Mouse (Mus musculus) megakaryocyte progenitor cell, adult 5-6 weeks (primary cell): Measurements from ENCODE around the gene Scamp2. TPM values are rescaled to one million over a fixed set of nuclear protein-coding genes. Genes with fewer than 3 reads are reported as not detected.

Experiments
- ATAC-seq: replicated peaks from 2 replicates; pipeline ENCODE4 v1.8.0; 2016; ENCODE audit warnings: mild to moderate bottlenecking, moderate TSS enrichment, inconsistent platforms; ENCODE audit not compliant: poor library complexity
- total RNA-seq, 2 experiments: library from RNA; stranded (forward) in 1 of 2; stranded (reverse) in 1 of 2; fragments of 157-497, 149-512 nt in 1 of 2; fragments of 200-1000 nt in 1 of 2; gene quantifications; 2 replicates each; pipeline versions ENCODE4 v1.2.3 to v1.2.4; 2015 to 2017

Gene Scamp2
- 71.1 and 73.2 TPM in 2 replicates for total RNA-seq (2015)
- total RNA-seq (2017), result 26.2 and 28.2 TPM in 2 replicates

DNA sequence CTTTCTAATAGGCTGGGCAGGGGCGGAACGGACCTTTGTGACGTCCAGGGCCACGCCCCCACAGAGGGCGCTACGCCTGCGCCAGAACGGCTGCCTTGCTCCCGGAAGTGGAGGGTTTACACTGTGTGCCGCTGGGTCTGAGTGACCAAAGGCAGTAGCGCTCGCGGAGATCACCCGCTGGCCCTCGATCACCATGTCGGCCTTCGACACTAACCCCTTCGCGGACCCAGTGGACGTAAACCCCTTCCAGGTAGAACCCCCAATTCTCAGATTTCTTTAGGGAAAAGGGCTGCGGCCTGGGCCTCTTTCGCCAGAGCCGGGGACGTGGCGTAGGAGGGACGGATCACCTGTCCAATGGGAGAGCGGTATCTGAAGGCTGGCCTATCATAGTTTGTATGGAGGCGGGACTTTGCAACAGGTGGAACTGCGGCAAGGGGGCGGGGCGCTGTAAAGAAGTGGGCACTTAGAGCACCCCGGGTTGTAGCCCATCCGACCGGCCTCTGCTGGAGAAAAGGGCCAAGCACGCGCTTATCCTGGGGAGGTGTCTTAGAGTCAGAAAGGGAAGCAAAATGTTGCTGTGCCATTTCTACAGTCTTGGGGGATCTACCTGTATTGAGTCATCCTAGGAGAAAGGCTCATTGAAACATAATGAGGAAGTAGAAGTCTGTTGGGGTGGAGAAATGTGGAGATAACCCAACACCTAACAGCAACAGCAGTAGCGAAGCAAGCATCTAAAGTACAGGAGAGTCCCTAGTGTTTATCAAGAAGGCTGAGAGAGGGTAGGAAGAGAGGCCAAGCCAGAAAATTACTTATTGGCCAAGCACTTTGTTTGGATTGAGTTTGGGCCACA, at the start of gene Scamp2:
Scamp2 (plus strand) TSS at position 83 of the 850 bp plus-strand sequence.
- peak; percentile 89 for ATAC-seq

DNA sequence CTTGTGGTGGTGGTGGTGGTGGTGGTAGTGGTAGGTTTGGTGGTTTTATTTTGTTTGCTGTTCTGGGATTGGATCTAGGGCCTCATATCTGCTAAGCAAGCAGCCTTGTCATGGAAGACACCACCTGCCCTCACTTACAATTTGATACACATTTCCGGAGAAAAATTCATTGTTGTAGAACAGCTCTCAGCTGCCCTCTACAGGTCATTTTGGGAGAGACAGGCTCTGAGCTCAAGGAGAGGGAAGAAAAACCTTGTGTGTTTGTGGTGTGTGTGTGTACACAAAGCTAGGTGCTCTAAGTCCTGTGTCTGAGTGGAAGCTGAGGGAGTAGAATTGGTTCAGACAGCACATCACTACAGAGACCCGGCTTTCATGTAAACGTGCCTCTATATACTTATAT, 43.6 kb upstream of the Scamp2 start:
- ATAC-seq, result peak; percentile 63

DNA sequence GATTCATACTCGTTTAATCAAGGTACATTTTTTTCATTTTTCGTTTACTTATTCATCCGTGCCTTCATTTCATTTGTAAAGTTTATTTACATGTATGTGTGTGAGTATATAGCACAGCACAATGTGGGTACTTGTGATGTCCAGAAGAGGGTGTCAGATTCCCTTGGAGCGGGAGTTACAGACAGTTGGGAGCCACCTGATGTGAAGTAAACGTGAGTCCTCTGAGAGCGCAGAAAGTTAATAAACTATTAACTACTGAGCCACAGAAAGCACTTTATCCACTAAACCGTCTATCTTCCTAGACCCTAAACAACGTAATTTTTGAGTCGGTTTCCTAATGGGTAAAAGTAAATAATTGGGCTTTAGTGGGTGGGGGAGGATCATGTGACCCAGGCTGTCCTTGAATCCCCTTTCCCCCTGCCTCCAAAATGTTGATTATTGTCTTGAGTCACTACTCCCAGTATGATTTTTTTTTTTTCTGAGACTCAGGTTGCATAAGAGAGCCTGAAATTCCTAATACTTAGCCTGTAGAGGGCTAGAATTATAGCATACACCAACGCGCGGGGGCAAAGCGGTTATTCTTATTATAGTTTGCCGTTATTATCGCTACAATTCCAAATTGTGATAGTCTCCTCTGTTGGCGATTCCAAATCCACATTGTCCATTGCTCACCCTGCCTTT, 40.2 kb upstream of the Scamp2 start:
- no peak for ATAC-seq

DNA sequence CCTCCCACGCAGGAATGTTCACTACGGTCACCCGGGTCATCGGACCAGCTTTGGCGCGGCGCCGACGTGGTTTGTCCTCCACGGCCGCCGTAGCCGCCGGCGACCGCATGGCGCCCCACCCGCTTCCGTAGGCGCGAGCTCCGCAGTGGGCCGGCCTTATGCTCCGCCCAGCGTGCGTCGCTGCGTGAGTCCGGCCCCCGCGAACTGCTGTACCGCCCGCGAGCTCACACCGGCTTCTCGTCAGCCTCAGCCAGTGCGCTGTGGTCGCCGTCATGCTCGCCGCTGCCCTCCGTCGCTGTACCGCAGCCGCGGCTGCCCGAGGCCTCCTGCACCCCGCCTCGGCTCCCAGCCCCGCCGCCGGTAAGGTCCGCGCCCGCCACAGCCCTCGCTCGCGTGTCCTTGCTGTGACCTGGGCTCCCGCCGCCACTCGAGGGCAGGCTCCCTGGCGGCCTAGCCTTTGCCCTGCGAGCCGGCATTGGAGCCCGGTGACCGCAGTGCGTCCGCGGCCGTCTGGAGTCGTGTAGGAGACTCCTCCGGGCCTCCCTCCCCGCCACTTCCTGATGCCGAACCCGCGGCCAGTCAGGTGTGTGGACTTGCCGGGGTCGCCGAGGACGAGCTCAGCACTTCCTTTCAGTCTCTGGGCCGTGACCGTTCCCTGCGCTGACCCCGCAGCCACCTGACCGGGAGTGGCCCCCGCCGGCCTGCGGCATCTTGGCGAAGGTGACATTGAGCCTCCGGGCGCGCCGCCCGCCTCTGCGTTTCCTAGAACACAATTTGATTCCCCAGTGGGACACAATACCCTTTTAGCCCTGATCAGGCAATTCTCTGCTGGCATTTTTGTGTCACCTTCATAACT, 39.5 kb upstream of the Scamp2 start, which contains the start of gene Cox5a:
Cox5a (plus strand) TSS at position 219 of the 856 bp plus-strand sequence.
- ATAC-seq, result peak; percentile 89

DNA sequence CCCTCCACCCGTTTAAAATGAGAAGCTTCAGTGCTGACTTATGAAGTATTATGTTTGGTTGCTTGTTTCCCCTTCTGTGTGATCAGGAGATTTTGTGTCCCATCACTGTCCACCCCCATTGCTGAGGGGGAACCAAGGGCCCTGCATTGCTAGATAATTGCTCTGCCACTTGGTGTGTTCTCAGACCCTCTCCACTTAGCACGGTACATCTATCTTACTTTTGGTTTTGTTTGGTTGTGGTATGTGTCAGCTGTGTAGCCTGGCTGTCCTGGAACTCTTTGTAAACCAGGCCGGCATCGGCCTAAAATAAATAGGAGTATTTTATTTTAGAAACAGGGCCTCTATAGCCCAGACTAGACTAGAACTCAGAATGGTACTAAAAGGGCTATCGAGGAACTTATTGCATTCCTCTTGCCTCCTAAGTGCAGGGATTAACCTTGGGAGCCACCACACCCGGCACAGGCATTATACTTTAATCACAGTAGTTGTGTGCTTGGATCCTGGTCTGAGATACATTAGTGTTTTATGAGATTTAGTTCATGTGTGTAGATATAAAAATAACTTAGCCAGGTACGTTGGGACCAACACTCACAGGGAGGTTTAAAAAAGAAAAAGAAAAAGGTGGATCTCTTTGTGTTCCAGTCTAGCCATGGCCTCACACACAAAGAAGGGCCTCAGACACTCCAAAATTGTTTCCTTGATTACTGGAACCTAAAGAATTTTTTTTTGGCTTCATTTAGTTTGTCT, 38.5 kb upstream of the Scamp2 start:
- no peak for ATAC-seq

DNA sequence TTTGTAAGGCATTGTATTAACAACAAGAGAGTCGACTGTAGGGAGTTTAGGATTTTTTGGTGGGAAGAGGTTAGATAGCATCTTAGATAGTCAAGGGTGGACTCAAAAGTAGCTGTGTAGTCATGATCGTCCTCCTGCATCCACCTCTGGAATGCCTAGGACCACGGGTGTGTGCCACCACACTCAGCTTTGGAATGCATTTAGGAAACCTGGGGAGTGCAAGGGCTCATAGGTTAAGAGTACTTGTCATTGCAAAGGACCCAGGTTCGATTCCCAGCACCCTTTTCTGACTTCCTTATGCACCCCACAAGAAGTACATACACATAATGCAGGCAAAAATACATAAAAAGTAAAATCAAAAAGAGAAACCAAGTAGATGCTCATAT, 37.9 kb upstream of the Scamp2 start:
- ATAC-seq, result no peak

DNA sequence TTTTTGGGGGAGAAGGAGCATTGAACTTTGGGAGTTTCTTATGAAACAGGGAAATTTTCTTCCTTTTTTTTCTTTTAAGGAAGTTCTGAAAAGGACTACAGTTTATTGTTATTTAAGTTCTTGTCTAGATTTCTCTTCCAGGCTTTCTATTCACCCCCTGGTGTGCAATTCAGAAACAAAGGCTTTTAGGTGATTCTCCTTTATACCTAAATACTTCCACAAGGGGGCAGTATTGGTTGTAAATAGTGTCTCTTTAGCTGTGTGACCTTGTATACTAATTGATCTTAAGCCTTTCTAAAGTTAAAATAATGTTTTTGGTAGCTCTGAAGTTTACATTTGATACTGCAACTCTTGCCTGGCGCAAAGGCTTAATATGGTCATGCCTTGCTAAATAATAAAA, 37.0 kb upstream of the Scamp2 start:
- peak; percentile 40 for ATAC-seq

DNA sequence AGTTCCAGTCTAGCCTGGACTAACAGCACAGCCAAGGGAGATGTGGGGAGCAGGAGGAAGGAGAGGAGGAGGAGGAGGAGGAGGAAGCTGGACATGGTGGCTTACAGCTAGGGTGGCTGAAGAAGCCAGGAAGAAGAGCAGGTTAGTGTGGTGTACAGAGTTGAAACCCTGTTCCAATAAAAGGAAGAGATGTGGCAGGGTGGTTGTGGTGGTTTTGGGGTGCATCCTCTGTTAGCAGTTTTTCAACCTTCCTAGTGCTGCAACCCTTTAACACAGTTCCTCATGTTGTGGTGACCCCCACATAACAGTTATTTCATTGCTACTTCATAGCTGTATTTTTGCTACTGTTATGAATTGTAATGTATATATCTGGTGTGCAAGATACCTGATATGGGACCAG, 36.3 kb upstream of the Scamp2 start:
- ATAC-seq, result peak; percentile 26

DNA sequence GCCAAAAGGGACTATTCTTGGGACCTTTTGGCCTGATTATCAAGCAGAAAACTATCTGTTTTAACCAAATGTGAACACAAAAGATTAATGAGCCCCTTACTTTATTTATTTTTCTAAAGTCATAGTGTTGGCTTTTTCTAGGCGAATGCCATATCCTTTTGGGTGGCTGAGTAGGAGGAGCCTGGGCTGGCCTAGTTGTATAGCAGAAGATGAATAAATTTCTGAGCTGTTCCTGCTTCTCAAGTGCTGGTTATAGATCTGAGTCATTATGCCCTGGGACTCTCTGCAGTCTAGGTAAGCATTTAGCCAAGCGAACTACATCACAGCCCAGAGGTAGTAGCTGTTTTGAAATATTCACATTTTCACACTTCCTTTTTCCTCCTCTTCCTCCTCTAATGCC, 35.2 kb upstream of the Scamp2 start:
- no peak for ATAC-seq

DNA sequence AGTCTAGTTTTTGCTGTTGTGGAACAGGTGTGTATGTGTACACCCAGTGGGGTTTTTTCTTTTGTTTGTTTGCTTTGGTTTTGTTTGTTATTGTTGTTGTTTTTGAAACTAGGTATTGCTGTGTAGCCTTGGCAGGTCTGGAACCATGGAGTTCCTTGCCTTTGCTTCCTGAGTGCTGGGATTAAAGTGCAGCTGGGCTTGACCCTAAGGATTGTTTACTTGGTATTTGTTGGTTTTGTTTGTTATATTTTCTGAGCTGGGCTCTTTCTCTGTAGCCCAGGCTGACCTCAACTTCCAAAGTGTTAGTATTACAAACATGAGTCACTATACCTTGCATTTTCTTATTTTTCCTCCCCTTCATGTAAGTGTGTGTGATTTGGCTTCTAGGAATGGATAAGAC, 34.3 kb upstream of the Scamp2 start:
- ATAC-seq, result no peak

DNA sequence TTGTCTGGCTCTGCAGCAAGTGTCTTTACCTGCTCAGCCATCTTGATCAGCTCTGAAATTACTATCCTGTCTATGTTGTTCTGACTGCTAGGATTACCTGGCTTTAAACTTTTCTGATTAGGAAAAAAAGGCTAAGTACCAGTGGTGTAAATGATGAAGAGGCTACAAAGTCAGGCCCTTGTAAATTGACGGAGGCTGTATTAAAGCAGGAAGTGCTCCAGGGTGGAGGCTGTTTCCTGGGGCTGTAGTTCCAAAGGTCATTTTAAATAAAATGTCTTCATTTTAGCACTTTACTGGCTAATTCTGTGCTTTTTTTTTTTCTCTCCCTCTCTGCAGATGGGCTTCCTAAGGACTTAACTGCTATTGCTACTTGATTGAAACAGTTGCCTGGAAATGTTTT, 28.8 kb upstream of the Scamp2 start:
- no peak for ATAC-seq

DNA sequence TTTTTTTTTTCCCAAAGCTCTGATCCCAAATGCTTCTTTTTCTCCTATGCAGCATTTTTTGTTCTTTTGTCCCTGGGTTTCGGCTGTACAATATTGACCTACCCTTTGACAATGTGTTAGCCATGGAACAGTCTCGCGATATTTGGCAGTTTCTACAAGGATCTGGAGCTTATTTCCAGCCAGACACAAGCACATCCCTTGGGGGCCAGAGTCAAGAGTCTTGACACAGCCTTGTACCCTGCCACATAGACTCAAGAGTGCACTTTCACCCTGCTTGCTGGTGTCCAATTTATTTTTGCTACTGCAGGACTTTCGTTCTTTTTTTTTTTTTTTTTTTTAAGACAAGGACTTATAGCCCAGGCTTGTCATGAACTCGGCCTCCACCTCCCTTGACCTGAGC, 24.4 kb upstream of the Scamp2 start:
- ATAC-seq, result no peak

DNA sequence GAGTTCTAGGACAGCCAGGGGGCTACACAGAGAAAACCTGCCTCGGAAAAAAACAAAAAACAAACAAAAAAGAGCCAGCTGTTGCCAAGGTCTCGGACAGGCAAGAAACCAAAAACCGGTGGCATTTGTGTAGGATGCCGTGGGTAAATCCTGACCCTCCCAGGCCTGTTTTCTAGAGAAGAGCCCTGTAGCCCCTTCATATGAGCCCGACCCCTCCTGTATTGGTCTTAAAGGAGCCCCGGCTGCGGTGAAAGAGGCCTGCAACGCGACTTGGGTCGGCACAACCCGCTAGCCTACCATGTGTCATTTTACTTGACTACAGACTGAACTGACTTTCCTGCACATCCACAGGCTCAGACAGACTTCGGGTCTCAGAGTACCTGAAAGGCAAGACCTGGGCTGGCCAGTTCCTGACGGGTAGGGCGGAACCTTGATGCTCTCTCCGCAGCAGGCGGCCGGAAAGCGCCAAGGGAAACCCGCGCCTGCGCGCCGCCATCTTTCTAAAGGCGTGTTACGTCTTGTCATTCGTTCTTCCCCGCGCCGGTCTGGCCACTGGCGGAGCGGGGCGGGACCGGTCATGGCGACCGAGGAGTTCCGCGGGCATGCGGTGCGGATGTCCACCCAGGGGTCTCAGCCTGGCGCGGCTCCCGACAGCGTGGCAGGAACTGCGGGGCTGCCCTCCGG, 23.6 kb upstream of the Scamp2 start, which contains the start of gene Fam219b:
Fam219b (plus strand) TSS at position 485 of the 684 bp plus-strand sequence.
- ATAC-seq, result peak; percentile 92

DNA sequence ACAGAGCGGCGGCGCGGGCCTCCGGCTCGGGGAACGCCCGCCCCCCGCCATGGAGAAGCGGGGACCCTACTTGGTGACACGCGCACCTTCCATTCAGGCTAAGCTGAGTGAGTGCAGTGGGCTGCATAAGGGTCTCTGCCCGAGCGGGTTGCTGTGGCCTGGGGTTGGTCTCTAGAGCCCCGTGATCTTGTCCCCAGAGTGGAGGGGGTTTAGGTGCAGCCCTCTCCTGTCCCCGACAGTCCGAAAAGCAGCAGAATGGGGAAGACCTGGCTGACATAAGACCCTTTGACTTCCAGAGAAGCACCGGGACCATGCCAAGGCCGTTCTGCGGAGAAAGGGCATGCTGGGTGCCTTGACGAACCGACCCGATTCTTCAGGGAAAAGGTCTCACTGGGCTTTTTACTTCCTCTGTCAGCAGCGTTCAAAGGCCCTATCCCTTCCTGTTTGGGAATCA, 23.0 kb upstream of the Scamp2 start:
- ATAC-seq, result no peak

DNA sequence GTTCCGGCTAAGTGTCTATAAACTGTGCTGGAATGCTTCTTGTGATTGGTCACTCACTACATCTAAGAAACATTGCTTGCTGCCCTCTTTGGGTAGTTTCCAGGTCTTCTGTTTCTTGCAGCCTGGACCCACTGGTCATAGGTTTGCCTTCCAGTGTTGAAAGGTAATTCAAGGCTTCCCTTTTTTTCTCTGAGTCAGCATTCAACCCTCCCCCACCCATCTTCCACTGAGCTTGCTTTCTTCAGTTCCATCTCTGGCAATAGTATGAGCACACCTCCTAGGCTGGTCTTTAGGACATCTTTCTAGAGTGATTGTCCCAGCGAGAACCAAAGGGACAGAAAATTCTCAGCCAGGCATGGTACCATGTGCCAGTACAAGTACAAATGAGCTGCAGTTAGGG, 21.2 kb upstream of the Scamp2 start:
- ATAC-seq, result no peak

DNA sequence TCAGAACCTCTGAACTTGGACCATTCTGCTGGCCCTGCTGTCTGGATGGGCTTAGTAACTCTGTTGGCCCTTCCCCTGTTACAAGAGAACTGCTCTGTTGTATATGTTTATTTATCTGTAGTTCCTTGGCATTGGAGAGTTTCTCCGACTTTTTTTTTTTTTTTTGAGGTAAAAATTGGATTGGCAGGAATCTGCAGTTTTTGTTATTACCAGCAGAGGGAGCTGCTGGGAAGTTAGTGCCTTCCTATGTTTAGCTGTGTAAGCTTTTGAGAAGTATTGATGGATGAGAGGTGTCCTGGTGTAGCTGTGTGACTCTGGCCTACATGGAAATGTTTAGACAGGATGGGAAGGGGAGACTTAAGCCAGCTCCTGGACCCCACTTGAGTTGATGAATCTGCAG, 19.4 kb upstream of the Scamp2 start:
- ATAC-seq, result peak; percentile 45

DNA sequence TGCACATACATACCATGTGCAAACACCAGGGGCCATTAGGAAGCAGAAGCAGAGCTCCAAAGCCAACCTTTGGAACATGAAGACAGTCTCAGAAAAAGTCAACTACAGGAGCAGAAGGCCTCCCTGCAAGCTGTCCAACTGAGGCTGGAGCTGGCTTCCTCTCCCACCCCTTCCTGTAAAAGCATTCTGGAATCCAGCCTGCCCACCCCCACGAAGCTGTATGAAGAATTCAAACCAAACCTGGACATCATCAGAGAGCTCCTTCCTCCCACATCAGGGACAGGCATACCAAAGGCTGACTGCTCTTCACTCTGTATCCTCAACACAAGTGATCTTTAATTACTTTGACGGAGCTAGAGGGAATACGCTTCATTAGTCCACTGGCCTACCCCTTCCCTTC, 16.8 kb upstream of the Scamp2 start:
- no peak for ATAC-seq

DNA sequence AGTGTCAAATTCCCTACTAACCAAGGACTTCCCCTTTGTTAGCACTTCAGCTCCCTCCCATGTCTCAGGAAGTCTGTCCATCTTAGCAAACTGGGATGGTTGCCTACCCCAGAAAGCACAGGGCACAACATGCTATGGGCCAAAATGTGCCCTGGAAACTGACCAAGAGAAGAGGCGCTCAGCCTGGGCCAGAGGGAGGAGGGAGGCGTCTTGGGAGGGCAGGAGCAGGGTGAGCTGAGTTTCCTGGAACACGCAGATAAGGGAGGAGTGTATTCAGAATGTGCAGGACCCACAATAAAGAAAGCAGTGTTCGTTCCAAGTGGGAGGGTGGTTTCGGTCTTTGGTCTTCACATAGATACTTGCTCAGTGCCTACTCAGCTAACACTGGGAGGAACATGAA, 13.5 kb upstream of the Scamp2 start:
- peak; percentile 69 for ATAC-seq

DNA sequence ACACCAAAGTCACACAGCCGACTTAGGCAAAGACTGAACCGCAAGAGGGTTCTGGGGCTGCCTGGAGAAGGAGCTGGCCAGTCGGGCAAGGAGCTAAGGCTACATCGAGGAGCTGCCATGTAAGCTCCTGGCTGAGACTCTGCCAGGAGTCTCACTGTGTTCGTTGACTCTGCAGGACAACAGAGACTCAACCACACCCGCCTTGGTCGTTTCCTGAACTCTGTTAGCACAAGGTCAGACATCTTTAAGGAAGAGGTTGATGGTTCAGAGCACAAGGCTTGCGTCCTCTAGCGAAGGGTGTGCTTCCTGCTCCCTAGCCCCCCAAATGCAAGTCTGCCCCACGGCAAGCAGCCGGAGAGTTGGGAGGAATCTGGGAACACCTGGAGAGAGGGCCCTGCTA, 12.9 kb upstream of the Scamp2 start:
- no peak for ATAC-seq

DNA sequence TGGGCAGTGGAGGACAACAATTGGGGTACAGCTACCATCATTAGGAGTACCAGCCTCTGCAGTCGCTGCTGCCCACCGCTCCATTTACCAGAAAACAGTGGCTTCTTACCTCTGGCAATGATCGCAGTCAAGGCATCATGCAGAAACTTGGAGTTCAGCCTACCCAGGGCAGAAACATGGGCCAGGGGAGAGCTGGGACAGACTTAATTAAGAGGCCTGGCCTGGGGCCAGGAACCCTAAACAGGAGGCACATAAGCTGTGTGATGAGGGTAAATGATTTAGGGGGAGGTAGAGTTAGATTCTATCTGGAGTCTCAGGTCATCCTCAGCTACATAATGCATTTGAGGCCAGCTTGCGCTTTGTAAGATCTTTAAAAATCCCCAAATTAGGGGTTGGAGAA, 11.6 kb upstream of the Scamp2 start:
- ATAC-seq, result no peak
